Mouse (Mus musculus): ENCODE data around the gene Rere.

- TF ChIP-seq CTCF (IDR thresholded peaks at IDR 0.05; ENCODE audit: control insufficient read depth, insufficient read depth, insufficient replicate concordance, low read depth, low read length): no peak
- no peak for TF ChIP-seq POLR2A (IDR thresholded peaks at IDR 0.05; ENCODE audit: control insufficient read depth, low read depth, low read length)
Observed at GRCm38 (mm10) chr4:150629266-150629665, 347.8 kb downstream of the Rere start.
